Mouse (Mus musculus) spleen, adult 10 weeks (tissue): ENCODE data around the gene Hspa4l. TPM values are rescaled to one million over a fixed set of nuclear protein-coding genes. Genes with fewer than 3 reads are reported as not detected.

Experiments used
- polyA plus RNA-seq: library from polyadenylated mRNA; stranded (reverse); fragments of 350-450 nt; fragmentation: Illumina TruSeq; extraction: RNeasy Lipid Tissue Mini Kit (QIAGEN cat#74804); gene quantifications from one replicate; pipeline ENCODE4 v1.2.3, GENCODE M21; 2015; ENCODE audit warnings: low replicate concordance; ENCODE audit not compliant: insufficient read depth

Hspa4l gene
- 29.6 TPM for polyA plus RNA-seq

GRCm38 (mm10) chr3:40744024-40744835 is at the start of gene Hspa4l:
Gene Hspa4l (plus strand): TSS chr3:40744495.

GRCm38 (mm10) chr3:40708655-40709054 is 35.6 kb upstream of the Hspa4l start, which contains the start of gene Slc25a31:
Gene Slc25a31 (plus strand): TSS chr3:40708855.

GRCm38 (mm10) chr3:40799530-40800372 is 55.5 kb downstream of the Hspa4l start, which contains the start of gene Plk4:
Gene Plk4 (plus strand): TSS chr3:40800019.

Other genes with a start within 250 kb of the Hspa4l start
- 2.3 TPM for gene Intu, start 213.2 kb upstream of the Hspa4l start, polyA plus RNA-seq
- gene Slc25a31, start 35.6 kb upstream of the Hspa4l start, polyA plus RNA-seq: 0.11 TPM
- gene Plk4, start 55.5 kb downstream of the Hspa4l start, polyA plus RNA-seq: 16.1 TPM
- gene Mfsd8, start 102.4 kb downstream of the Hspa4l start, polyA plus RNA-seq: 19.2 TPM
- 10.6 TPM for gene Abhd18, start 102.5 kb downstream of the Hspa4l start, polyA plus RNA-seq
- 0.12 TPM for gene 1700034I23Rik, start 158.0 kb downstream of the Hspa4l start, polyA plus RNA-seq
- 28.1 TPM for gene Larp1b, start 205.3 kb downstream of the Hspa4l start, polyA plus RNA-seq